Mouse (Mus musculus): ENCODE results near the gene Fut11. TPM values are rescaled to one million over a fixed set of nuclear protein-coding genes. Genes with fewer than 3 reads are reported as not detected.
"Not testable (repeated sequence)": the region's sequence is repeated elsewhere in the genome, so short reads cannot be mapped to it uniquely, and the experiment has no call there.

Gene Fut11
- polyA plus RNA-seq, 1 experiment from 2014 or later = 13.1 TPM

- H3K4me2 ChIP-seq (ENCODE audit: low read length) = peak overlapping the region; percentile 70
- peaks cover 30% of the 10 kb centered on the region for H3K4me1 ChIP-seq (ENCODE audit: control insufficient read depth, insufficient read depth, low read length)
- no peak for DNase-seq (ENCODE audit: low spot score)
- H3K27ac ChIP-seq (ENCODE audit: low read depth, low read length) = peak overlapping the region; percentile 87
- no peaks in the 10 kb centered on the region for H3K27me3 ChIP-seq (replicated peaks; ENCODE audit: control insufficient read depth, insufficient read depth, low read length)
- WGBS = 15% methylated on average over 15 of the region's 15 CpGs
- peaks cover 32% of the 10 kb centered on the region; the same call in 1 of the 2 replicates for H3K36me3 ChIP-seq (ENCODE audit: control insufficient read depth, insufficient read depth, low read length)
- peak overlapping the region; percentile 79 for H3K9ac ChIP-seq (ENCODE audit: low read length)
- H3K4me3 ChIP-seq (ENCODE audit: low read depth, low read length) = peak overlapping the region; percentile 63
- peak; percentile 24 for ATAC-seq
- no peaks in the 10 kb centered on the region for H3K9me3 ChIP-seq (replicated peaks; ENCODE audit: control insufficient read depth, low read length)
These were observed 7.5 kb downstream of the Fut11 start for GRCm38 (mm10) chr14:20702096-20702740.

GRCm38 (mm10) chr14:20702741-20703381, 8.1 kb downstream of the Fut11 start, which contains the start of gene Chchd1:
Gene Chchd1, plus strand, starts transcription at chr14:20703006.
- H3K4me1 ChIP-seq (ENCODE audit: control insufficient read depth, insufficient read depth, low read length) = peaks cover 28% of the 10 kb centered on the region
- H3K9ac ChIP-seq (ENCODE audit: low read length) = peak within 1 kb of the TSS; percentile 79
- DNase-seq (ENCODE audit: low spot score) (peak; percentile 89), ATAC-seq (peak; percentile 67)
- peak within 1 kb of the TSS; percentile 63 for H3K4me3 ChIP-seq (ENCODE audit: low read depth, low read length)
- H3K36me3 ChIP-seq (ENCODE audit: control insufficient read depth, insufficient read depth, low read length) = peaks cover 31% of the 10 kb centered on the region; the same call in 1 of the 2 replicates
- H3K4me2 ChIP-seq (ENCODE audit: low read length) = peak within 1 kb of the TSS; percentile 70
- under 1% methylated on average over 61 of the region's 61 CpGs for WGBS
- H3K9me3 ChIP-seq (replicated peaks; ENCODE audit: control insufficient read depth, low read length) = no peaks in the 10 kb centered on the region
- no peaks in the 10 kb centered on the region for H3K27me3 ChIP-seq (replicated peaks; ENCODE audit: control insufficient read depth, insufficient read depth, low read length)
- peak within 1 kb of the TSS; percentile 87 for H3K27ac ChIP-seq (ENCODE audit: low read depth, low read length)

GRCm38 (mm10) chr14:20703461-20703860, 8.7 kb downstream of the Fut11 start:
- Histone ChIP-seq H3K4me3 (ENCODE audit: low read depth, low read length) (peak overlapping the region; percentile 63), H3K4me2 (ENCODE audit: low read length) (peak overlapping the region; percentile 70), H3K27ac (ENCODE audit: low read depth, low read length) (peak overlapping the region; percentile 87), H3K4me1 (ENCODE audit: control insufficient read depth, insufficient read depth, low read length) (peaks cover 22% of the 10 kb centered on the region), H3K36me3 (ENCODE audit: control insufficient read depth, insufficient read depth, low read length) (peaks cover 25% of the 10 kb centered on the region; the same call in 1 of the 2 replicates), H3K9ac (ENCODE audit: low read length) (peak overlapping the region; percentile 79)
- H3K27me3 ChIP-seq (replicated peaks; ENCODE audit: control insufficient read depth, insufficient read depth, low read length); ATAC-seq; H3K9me3 ChIP-seq (replicated peaks; ENCODE audit: control insufficient read depth, low read length); DNase-seq (ENCODE audit: low spot score): not testable (repeated sequence)
- 9% methylated on average over 8 of the region's 8 CpGs for WGBS

GRCm38 (mm10) chr14:20707201-20708190, 12.7 kb downstream of the Fut11 start, which contains the start of gene Zswim8:
Gene Zswim8, plus strand, starts transcription at chr14:20707552.
- DNase-seq (ENCODE audit: low spot score) (peak; percentile 95), ATAC-seq (peak; percentile 94)
- H3K27ac ChIP-seq (ENCODE audit: low read depth, low read length) = peak within 1 kb of the TSS; percentile 79
- H3K4me1 ChIP-seq (ENCODE audit: control insufficient read depth, insufficient read depth, low read length) = peaks cover 14% of the 10 kb centered on the region
- no peaks in the 10 kb centered on the region for H3K9me3 ChIP-seq (replicated peaks; ENCODE audit: control insufficient read depth, low read length)
- H3K4me3 ChIP-seq (ENCODE audit: low read depth, low read length) = peak within 1 kb of the TSS; percentile 97
- no peaks in the 10 kb centered on the region for H3K27me3 ChIP-seq (replicated peaks; ENCODE audit: control insufficient read depth, insufficient read depth, low read length)
- peaks cover 38% of the 10 kb centered on the region for H3K36me3 ChIP-seq (ENCODE audit: control insufficient read depth, insufficient read depth, low read length)
- peak within 1 kb of the TSS; percentile 96 for H3K9ac ChIP-seq (ENCODE audit: low read length)
- under 1% methylated on average over 78 of the region's 80 CpGs for WGBS
- H3K4me2 ChIP-seq (ENCODE audit: low read length) = peak within 1 kb of the TSS; percentile 78

- Histone ChIP-seq H3K27me3 (replicated peaks; ENCODE audit: control insufficient read depth, insufficient read depth, low read length) (no peaks in the 10 kb centered on the region), H3K9me3 (replicated peaks; ENCODE audit: control insufficient read depth, low read length) (no peaks in the 10 kb centered on the region), H3K4me2 (ENCODE audit: low read length) (peak overlapping the region; percentile 78), H3K27ac (ENCODE audit: low read depth, low read length) (no peak overlapping the region), H3K4me1 (ENCODE audit: control insufficient read depth, insufficient read depth, low read length) (peaks cover 14% of the 10 kb centered on the region), H3K4me3 (ENCODE audit: low read depth, low read length) (peak overlapping the region; percentile 97), H3K36me3 (ENCODE audit: control insufficient read depth, insufficient read depth, low read length) (peaks cover 46% of the 10 kb centered on the region), H3K9ac (ENCODE audit: low read length) (peak overlapping the region; percentile 96)
- ATAC-seq = no peak
- WGBS = 9% methylated on average over 10 of the region's 10 CpGs
- DNase-seq (ENCODE audit: low spot score) = peak; percentile 11
These were observed 13.5 kb downstream of the Fut11 start for GRCm38 (mm10) chr14:20708239-20708638.

- Histone ChIP-seq H3K4me2 (ENCODE audit: low read length) (no peak overlapping the region), H3K4me3 (ENCODE audit: low read depth, low read length) (no peak overlapping the region), H3K9ac (ENCODE audit: low read length) (no peak overlapping the region), H3K36me3 (ENCODE audit: control insufficient read depth, insufficient read depth, low read length) (peaks cover 85% of the 10 kb centered on the region), H3K9me3 (replicated peaks; ENCODE audit: control insufficient read depth, low read length) (no peaks in the 10 kb centered on the region), H3K27ac (ENCODE audit: low read depth, low read length) (no peak overlapping the region), H3K27me3 (replicated peaks; ENCODE audit: control insufficient read depth, insufficient read depth, low read length) (no peaks in the 10 kb centered on the region), H3K4me1 (ENCODE audit: control insufficient read depth, insufficient read depth, low read length) (peaks cover 4% of the 10 kb centered on the region)
- no peak for DNase-seq (ENCODE audit: low spot score)
- ATAC-seq = no peak
- 89% methylated on average over 11 of the region's 11 CpGs for WGBS
These were observed 19.1 kb downstream of the Fut11 start for GRCm38 (mm10) chr14:20713832-20714231.

GRCm38 (mm10) chr14:20718443-20718842, 23.7 kb downstream of the Fut11 start:
- no peaks in the 10 kb centered on the region for H3K4me1 ChIP-seq (ENCODE audit: control insufficient read depth, insufficient read depth, low read length)
- H3K9ac ChIP-seq (ENCODE audit: low read length) = no peak overlapping the region
- H3K9me3 ChIP-seq (replicated peaks; ENCODE audit: control insufficient read depth, low read length) = no peaks in the 10 kb centered on the region
- 91% methylated on average over 10 of the region's 10 CpGs for WGBS
- no peak overlapping the region for H3K27ac ChIP-seq (ENCODE audit: low read depth, low read length)
- H3K4me3 ChIP-seq (ENCODE audit: low read depth, low read length) = no peak overlapping the region
- H3K27me3 ChIP-seq (replicated peaks; ENCODE audit: control insufficient read depth, insufficient read depth, low read length) = no peaks in the 10 kb centered on the region
- H3K4me2 ChIP-seq (ENCODE audit: low read length) = no peak overlapping the region
- DNase-seq (ENCODE audit: low spot score) (no peak), ATAC-seq (no peak)
- peaks cover 100% of the 10 kb centered on the region for H3K36me3 ChIP-seq (ENCODE audit: control insufficient read depth, insufficient read depth, low read length)

GRCm38 (mm10) chr14:20719767-20720166, 25.0 kb downstream of the Fut11 start:
- DNase-seq (ENCODE audit: low spot score) (no peak), ATAC-seq (no peak)
- Histone ChIP-seq H3K27ac (ENCODE audit: low read depth, low read length) (no peak overlapping the region), H3K36me3 (ENCODE audit: control insufficient read depth, insufficient read depth, low read length) (peaks cover 98% of the 10 kb centered on the region), H3K4me1 (ENCODE audit: control insufficient read depth, insufficient read depth, low read length) (no peaks in the 10 kb centered on the region), H3K4me2 (ENCODE audit: low read length) (no peak overlapping the region), H3K27me3 (replicated peaks; ENCODE audit: control insufficient read depth, insufficient read depth, low read length) (no peaks in the 10 kb centered on the region), H3K4me3 (ENCODE audit: low read depth, low read length) (no peak overlapping the region), H3K9me3 (replicated peaks; ENCODE audit: control insufficient read depth, low read length) (no peaks in the 10 kb centered on the region), H3K9ac (ENCODE audit: low read length) (no peak overlapping the region)
- 94% methylated on average over 12 of the region's 12 CpGs for WGBS
